Mouse (Mus musculus): ENCODE results near the gene Gm13691. TPM values are rescaled to one million over a fixed set of nuclear protein-coding genes. Genes with fewer than 3 reads are reported as not detected.
"Not testable (repeated sequence)": the region's sequence is repeated elsewhere in the genome, so short reads cannot be mapped to it uniquely, and the experiment has no call there.

The Gm13691 gene
- polyA plus RNA-seq, 1 experiment from 2014 or later, result not detected

- H3K36me3 ChIP-seq (ENCODE audit: control insufficient read depth, insufficient read depth, low read length), result no peaks in the 10 kb centered on the region
- no peaks in the 10 kb centered on the region for H3K9me3 ChIP-seq (ENCODE audit: control insufficient read depth, low read length)
- WGBS, result 90% methylated on average over 2 of the region's 2 CpGs
- ATAC-seq (ENCODE audit: low FRiP score, low TSS enrichment), result no peak
- no peak overlapping the region for H3K9ac ChIP-seq (ENCODE audit: low read depth, low read length)
- H3K4me2 ChIP-seq (replicated peaks; ENCODE audit: low read depth, low read length), result no peak overlapping the region
- H3K4me3 ChIP-seq (ENCODE audit: low read length), result no peak overlapping the region
- H3K27ac ChIP-seq (ENCODE audit: low read depth, low read length), result no peak overlapping the region
- H3K4me1 ChIP-seq (ENCODE audit: control insufficient read depth, insufficient read depth, low read length), result no peaks in the 10 kb centered on the region
- H3K27me3 ChIP-seq (ENCODE audit: control insufficient read depth, insufficient read depth, low read length), result no peaks in the 10 kb centered on the region
These were observed 31.6 kb downstream of the Gm13691 start for GRCm38 (mm10) chr2:84021930-84022329.

GRCm38 (mm10) chr2:84022905-84023304 is 32.6 kb downstream of the Gm13691 start:
- Histone ChIP-seq H3K4me1 (ENCODE audit: control insufficient read depth, insufficient read depth, low read length) (no peaks in the 10 kb centered on the region), H3K9ac (ENCODE audit: low read depth, low read length) (no peak overlapping the region), H3K4me3 (ENCODE audit: low read length) (no peak overlapping the region), H3K27ac (ENCODE audit: low read depth, low read length) (no peak overlapping the region), H3K36me3 (ENCODE audit: control insufficient read depth, insufficient read depth, low read length) (no peaks in the 10 kb centered on the region), H3K27me3 (ENCODE audit: control insufficient read depth, insufficient read depth, low read length) (no peaks in the 10 kb centered on the region), H3K9me3 (ENCODE audit: control insufficient read depth, low read length) (no peaks in the 10 kb centered on the region), H3K4me2 (replicated peaks; ENCODE audit: low read depth, low read length) (no peak overlapping the region)
- no peak for ATAC-seq (ENCODE audit: low FRiP score, low TSS enrichment)
- 90% methylated on average over 2 of the region's 2 CpGs for whole genome bisulfite sequencing

DNA sequence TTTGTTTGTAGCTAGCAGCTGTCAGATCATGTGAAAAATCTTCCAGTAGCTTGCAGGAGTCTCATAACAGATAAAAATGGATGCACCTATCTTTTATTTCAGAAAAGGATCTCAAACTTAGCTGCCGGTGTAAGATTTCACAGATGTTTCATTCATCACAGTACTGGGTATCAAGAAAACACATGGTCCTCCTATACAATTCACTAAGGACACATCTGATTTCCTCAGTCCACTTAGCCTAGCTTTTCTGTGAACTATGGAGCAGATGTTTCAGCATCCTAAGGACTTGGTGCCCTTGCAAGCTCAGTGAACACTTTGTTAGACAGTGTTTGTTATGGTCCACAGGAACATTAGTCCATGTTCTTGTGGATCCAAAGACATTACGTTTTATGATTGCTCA is 33.0 kb downstream of the Gm13691 start:
- Histone ChIP-seq H3K4me2 (replicated peaks; ENCODE audit: low read depth, low read length) (no peak overlapping the region), H3K36me3 (ENCODE audit: control insufficient read depth, insufficient read depth, low read length) (no peaks in the 10 kb centered on the region), H3K27ac (ENCODE audit: low read depth, low read length) (no peak overlapping the region), H3K4me1 (ENCODE audit: control insufficient read depth, insufficient read depth, low read length) (no peaks in the 10 kb centered on the region), H3K27me3 (ENCODE audit: control insufficient read depth, insufficient read depth, low read length) (no peaks in the 10 kb centered on the region), H3K9me3 (ENCODE audit: control insufficient read depth, low read length) (no peaks in the 10 kb centered on the region), H3K4me3 (ENCODE audit: low read length) (no peak overlapping the region), H3K9ac (ENCODE audit: low read depth, low read length) (no peak overlapping the region)
- ATAC-seq (ENCODE audit: low FRiP score, low TSS enrichment), result no peak
- WGBS, result 76% methylated on average over 2 of the region's 2 CpGs

DNA sequence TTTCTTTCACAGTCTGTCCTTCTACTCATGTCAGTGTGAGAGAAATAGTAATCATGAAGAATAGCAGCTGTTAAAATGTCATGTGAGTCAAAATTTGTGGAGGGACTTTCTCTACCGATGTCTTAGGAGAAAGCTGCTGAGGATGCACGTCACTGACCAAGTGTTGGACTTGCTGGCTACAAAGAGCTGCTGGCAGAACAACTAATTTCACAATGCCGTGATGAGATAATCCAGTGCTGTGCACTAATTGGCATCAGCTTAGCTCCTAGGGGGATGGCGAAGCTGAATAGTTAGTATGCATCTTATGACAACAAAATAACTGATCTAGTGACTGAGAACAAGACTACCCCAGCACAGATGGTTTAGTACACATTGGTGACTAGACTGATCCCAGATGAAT is 34.9 kb downstream of the Gm13691 start:
- Histone ChIP-seq H3K27ac (ENCODE audit: low read depth, low read length) (no peak overlapping the region), H3K4me1 (ENCODE audit: control insufficient read depth, insufficient read depth, low read length) (no peaks in the 10 kb centered on the region), H3K9me3 (ENCODE audit: control insufficient read depth, low read length) (no peaks in the 10 kb centered on the region), H3K4me3 (ENCODE audit: low read length) (no peak overlapping the region), H3K36me3 (ENCODE audit: control insufficient read depth, insufficient read depth, low read length) (no peaks in the 10 kb centered on the region), H3K4me2 (replicated peaks; ENCODE audit: low read depth, low read length) (no peak overlapping the region), H3K9ac (ENCODE audit: low read depth, low read length) (no peak overlapping the region), H3K27me3 (ENCODE audit: control insufficient read depth, insufficient read depth, low read length) (no peaks in the 10 kb centered on the region)
- ATAC-seq (ENCODE audit: low FRiP score, low TSS enrichment), result no peak
- WGBS, result 63% methylated on average over 4 of the region's 4 CpGs

DNA sequence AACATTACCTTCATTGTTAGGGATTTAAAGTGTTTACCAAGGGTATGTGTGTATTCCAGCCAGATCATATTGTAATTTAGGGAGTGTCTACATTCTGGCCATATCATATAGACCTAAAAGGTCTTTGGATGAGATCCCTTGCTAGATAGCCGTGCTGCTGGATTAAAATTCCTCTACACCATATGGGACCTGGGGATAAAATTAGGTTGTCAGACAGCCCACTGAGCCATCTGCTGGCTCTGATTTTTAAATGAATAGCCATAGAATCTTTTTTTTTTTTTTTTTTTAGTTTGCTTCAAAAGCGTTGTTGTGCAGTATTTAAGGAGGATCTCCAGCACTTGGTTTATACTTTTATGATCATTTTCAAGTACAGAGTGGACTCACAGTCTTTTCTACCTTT is 42.2 kb downstream of the Gm13691 start:
- H3K4me2 ChIP-seq (replicated peaks; ENCODE audit: low read depth, low read length), result no peak overlapping the region
- H3K9ac ChIP-seq (ENCODE audit: low read depth, low read length), result no peak overlapping the region
- no peaks in the 10 kb centered on the region for H3K27me3 ChIP-seq (ENCODE audit: control insufficient read depth, insufficient read depth, low read length)
- no peaks in the 10 kb centered on the region for H3K9me3 ChIP-seq (ENCODE audit: control insufficient read depth, low read length)
- H3K27ac ChIP-seq (ENCODE audit: low read depth, low read length), result no peak overlapping the region
- no peak overlapping the region for H3K4me3 ChIP-seq (ENCODE audit: low read length)
- WGBS, result 85% methylated on average over 2 of the region's 2 CpGs
- no peaks in the 10 kb centered on the region for H3K36me3 ChIP-seq (ENCODE audit: control insufficient read depth, insufficient read depth, low read length)
- no peaks in the 10 kb centered on the region for H3K4me1 ChIP-seq (ENCODE audit: control insufficient read depth, insufficient read depth, low read length)
- ATAC-seq (ENCODE audit: low FRiP score, low TSS enrichment), result no peak

DNA sequence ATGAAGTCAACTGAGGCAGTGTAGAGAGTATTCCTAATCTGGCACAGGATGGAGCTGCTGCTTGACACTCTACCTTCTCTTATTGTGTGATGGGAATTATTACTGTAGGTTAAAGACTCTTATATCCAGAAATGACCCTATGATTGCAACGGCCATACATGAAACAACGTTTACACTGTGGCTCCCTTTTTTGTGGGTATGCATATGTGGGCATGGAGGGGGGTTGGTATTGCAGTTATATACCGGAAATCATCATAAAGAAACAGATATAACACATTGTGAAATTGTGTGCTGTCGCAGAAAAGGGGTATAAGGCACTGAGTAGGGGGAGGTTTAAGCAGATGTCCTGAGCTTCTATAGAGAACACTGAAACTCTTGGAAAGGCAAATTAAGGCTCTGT is 45.6 kb downstream of the Gm13691 start:
- ATAC-seq (ENCODE audit: low FRiP score, low TSS enrichment), result no peak
- Histone ChIP-seq H3K36me3 (ENCODE audit: control insufficient read depth, insufficient read depth, low read length) (no peaks in the 10 kb centered on the region), H3K9me3 (ENCODE audit: control insufficient read depth, low read length) (no peaks in the 10 kb centered on the region), H3K4me2 (replicated peaks; ENCODE audit: low read depth, low read length) (no peak overlapping the region), H3K27me3 (ENCODE audit: control insufficient read depth, insufficient read depth, low read length) (no peaks in the 10 kb centered on the region), H3K9ac (ENCODE audit: low read depth, low read length) (no peak overlapping the region), H3K4me3 (ENCODE audit: low read length) (no peak overlapping the region), H3K4me1 (ENCODE audit: control insufficient read depth, insufficient read depth, low read length) (no peaks in the 10 kb centered on the region), H3K27ac (ENCODE audit: low read depth, low read length) (no peak overlapping the region)
- WGBS, result 83% methylated on average over 4 of the region's 4 CpGs

- Histone ChIP-seq H3K9ac (ENCODE audit: low read depth, low read length) (no peak overlapping the region), H3K4me2 (replicated peaks; ENCODE audit: low read depth, low read length) (no peak overlapping the region), H3K27ac (ENCODE audit: low read depth, low read length) (no peak overlapping the region), H3K4me1 (ENCODE audit: control insufficient read depth, insufficient read depth, low read length) (no peaks in the 10 kb centered on the region), H3K4me3 (ENCODE audit: low read length) (no peak overlapping the region), H3K36me3 (ENCODE audit: control insufficient read depth, insufficient read depth, low read length) (no peaks in the 10 kb centered on the region), H3K9me3 (ENCODE audit: control insufficient read depth, low read length) (no peaks in the 10 kb centered on the region), H3K27me3 (ENCODE audit: control insufficient read depth, insufficient read depth, low read length) (no peaks in the 10 kb centered on the region)
- ATAC-seq (ENCODE audit: low FRiP score, low TSS enrichment), result peak; percentile 83
- 9% methylated on average over 4 of the region's 4 CpGs for WGBS
These were observed 47.0 kb downstream of the Gm13691 start for GRCm38 (mm10) chr2:84037304-84037703.

- not testable (repeated sequence) for H3K4me2 ChIP-seq (replicated peaks; ENCODE audit: low read depth, low read length)
- 88% methylated on average over 1 of the region's 1 CpGs for WGBS
These were observed 47.6 kb downstream of the Gm13691 start for GRCm38 (mm10) chr2:84037943-84038342.

GRCm38 (mm10) chr2:84039277-84039676 is 48.9 kb downstream of the Gm13691 start:
- Histone ChIP-seq H3K36me3 (ENCODE audit: control insufficient read depth, insufficient read depth, low read length) (no peaks in the 10 kb centered on the region), H3K4me1 (ENCODE audit: control insufficient read depth, insufficient read depth, low read length) (no peaks in the 10 kb centered on the region), H3K9ac (ENCODE audit: low read depth, low read length) (no peak overlapping the region), H3K4me3 (ENCODE audit: low read length) (no peak overlapping the region), H3K27ac (ENCODE audit: low read depth, low read length) (no peak overlapping the region), H3K9me3 (ENCODE audit: control insufficient read depth, low read length) (no peaks in the 10 kb centered on the region), H3K4me2 (replicated peaks; ENCODE audit: low read depth, low read length) (no peak overlapping the region), H3K27me3 (ENCODE audit: control insufficient read depth, insufficient read depth, low read length) (no peaks in the 10 kb centered on the region)
- no peak for ATAC-seq (ENCODE audit: low FRiP score, low TSS enrichment)
- WGBS, result 48% methylated on average over 6 of the region's 6 CpGs

More at GRCm38 (mm10) chr2:84037943-84038342, 47.6 kb downstream of the Gm13691 start:
- not testable (repeated sequence) for H3K36me3 ChIP-seq (ENCODE audit: control insufficient read depth, insufficient read depth, low read length); H3K4me3 ChIP-seq (ENCODE audit: low read length); H3K9me3 ChIP-seq (ENCODE audit: control insufficient read depth, low read length); H3K27ac ChIP-seq (ENCODE audit: low read depth, low read length); H3K4me1 ChIP-seq (ENCODE audit: control insufficient read depth, insufficient read depth, low read length); ATAC-seq (ENCODE audit: low FRiP score, low TSS enrichment); H3K9ac ChIP-seq (ENCODE audit: low read depth, low read length); H3K27me3 ChIP-seq (ENCODE audit: control insufficient read depth, insufficient read depth, low read length)

Data from kidney, embryonic 14.5 days (tissue).